8 mouse cellular contexts compared by ENCODE assay signal in the genomic region with DNA sequence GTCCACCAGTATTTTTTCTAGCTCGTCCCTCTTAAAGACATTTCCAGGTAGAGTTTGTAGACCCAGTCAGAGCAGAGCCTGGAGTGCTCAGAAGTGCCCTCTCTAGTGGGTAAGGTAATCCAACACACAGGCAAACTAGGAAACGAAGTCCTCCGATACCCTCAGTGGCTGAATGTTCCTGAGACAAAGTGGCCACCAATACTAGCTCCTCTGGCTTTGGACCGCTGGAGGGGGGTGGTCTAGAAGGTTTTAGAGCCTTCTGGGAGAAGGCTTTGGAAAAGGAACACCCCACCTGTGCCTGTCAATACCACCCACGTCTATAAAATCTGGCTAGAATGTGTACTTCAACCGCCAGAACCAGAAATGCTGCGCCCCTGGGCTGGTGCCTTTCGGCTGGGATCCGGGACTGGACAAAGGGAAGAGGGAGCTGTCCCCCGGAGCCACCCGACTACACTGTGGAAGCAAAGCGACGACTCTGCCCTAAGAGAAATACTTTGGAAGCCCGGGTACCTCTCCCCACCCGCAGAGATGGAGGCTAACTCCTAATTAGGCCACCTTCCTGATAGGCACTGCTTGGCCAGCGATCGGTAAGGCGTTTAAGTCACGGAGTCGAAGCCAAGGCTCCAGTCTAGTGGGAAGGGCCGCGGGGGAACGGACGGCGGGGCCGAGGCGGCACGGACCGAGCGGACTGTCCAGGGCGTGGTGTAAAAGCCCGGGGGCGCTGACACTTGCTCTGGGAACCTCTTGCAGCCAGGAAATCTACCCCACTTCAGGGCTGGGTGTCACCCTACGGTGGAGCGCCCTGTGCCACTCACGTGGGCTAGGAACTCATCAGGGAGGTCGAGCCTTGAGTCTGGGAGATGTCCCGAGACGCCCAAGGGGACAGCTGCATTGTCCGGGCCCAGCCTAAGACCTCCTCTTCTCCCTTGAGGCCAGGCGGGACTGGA. TPM values are rescaled to one million over a fixed set of nuclear protein-coding genes. Genes with fewer than 3 reads are reported as not detected.
A peak's percentile ranks its signal among the peaks of the same experiment; 100 is the strongest.
DNase-seq lines count a peak whose midpoint lies in the region; ATAC-seq and TF ChIP-seq lines count a peak whose summit lies in the region.

No protein-coding gene starts in this region.

- no peaks in the 10 kb centered on the region for H3K36me3 ChIP-seq in hindbrain, embryonic 11.5 days (ENCODE audit: control insufficient read depth, insufficient read depth, low read length)
- no peaks in the 10 kb centered on the region for H3K36me3 ChIP-seq in hindbrain, embryonic 16.5 days (ENCODE audit: control insufficient read depth, insufficient read depth, low read length)
- no peaks in the 10 kb centered on the region for H3K36me3 ChIP-seq in heart, postnatal 0 days (replicated peaks; ENCODE audit: control insufficient read depth, insufficient read depth, low read length)

- peaks cover 81% of the 10 kb centered on the region for H3K27me3 ChIP-seq in hindbrain, embryonic 11.5 days (ENCODE audit: control insufficient read depth, insufficient read depth, low read length)
- peaks cover 65% of the 10 kb centered on the region for H3K27me3 ChIP-seq in hindbrain, embryonic 16.5 days (replicated peaks; ENCODE audit: control insufficient read depth, insufficient read depth, low read length)
- peaks cover 97% of the 10 kb centered on the region for H3K27me3 ChIP-seq in heart, postnatal 0 days (ENCODE audit: control insufficient read depth, insufficient read depth, low read length)

- 0 out of 2 replicates have a peak, but pooled peaks cover 2% of the 10 kb centered on the region for H3K4me1 ChIP-seq in hindbrain, embryonic 11.5 days (replicated peaks; ENCODE audit: control insufficient read depth, insufficient read depth, low read length)
- H3K4me1 ChIP-seq in hindbrain, embryonic 16.5 days (ENCODE audit: control insufficient read depth, insufficient read depth, low read depth, low read length) = no peaks in the 10 kb centered on the region
- no peaks in the 10 kb centered on the region for H3K4me1 ChIP-seq in heart, postnatal 0 days (ENCODE audit: control insufficient read depth, insufficient read depth)

- peak overlapping the region; percentile 44 for H3K9ac ChIP-seq in hindbrain, embryonic 11.5 days (ENCODE audit: low read depth, low read length)
- H3K9ac ChIP-seq in hindbrain, embryonic 16.5 days (ENCODE audit: low read depth, low read length) = no peak overlapping the region
- H3K9ac ChIP-seq in heart, postnatal 0 days (replicated peaks; ENCODE audit: low read depth, low read length) = no peak overlapping the region

- TF ChIP-seq EP300 in heart, postnatal 0 days (IDR thresholded peaks at IDR 0.05; ENCODE audit: low read depth) = no peak

- peak overlapping the region; percentile 24; the same call in 1 of the 2 replicates for H3K27ac ChIP-seq in hindbrain, embryonic 11.5 days (ENCODE audit: low read depth, low read length)
- H3K27ac ChIP-seq in hindbrain, embryonic 16.5 days (ENCODE audit: low read depth, low read length) = no peak overlapping the region
- no peak overlapping the region for H3K27ac ChIP-seq in heart, postnatal 0 days (ENCODE audit: low read depth)
- H3K27ac ChIP-seq in left cerebral cortex, adult 2 months = no peak overlapping the region

- no peak for ATAC-seq in hindbrain, embryonic 11.5 days (ENCODE audit: low FRiP score)
- ATAC-seq in hindbrain, embryonic 16.5 days = no peak
- 0 out of 2 replicates have a peak, but pooled peaks have one; percentile 19 for ATAC-seq in heart, postnatal 0 days (ENCODE audit: insufficient read depth, low read depth)

- H3K4me2 ChIP-seq in hindbrain, embryonic 11.5 days (replicated peaks; ENCODE audit: low read depth, low read length) = peak overlapping the region; percentile 25
- H3K4me2 ChIP-seq in hindbrain, embryonic 16.5 days (ENCODE audit: low read length) = no peak overlapping the region
- no peak overlapping the region for H3K4me2 ChIP-seq in heart, postnatal 0 days (ENCODE audit: low read depth, low read length)

- H3K4me3 ChIP-seq in hindbrain, embryonic 11.5 days (ENCODE audit: low read depth, low read length) = peak overlapping the region; percentile 24
- H3K4me3 ChIP-seq in hindbrain, embryonic 16.5 days (ENCODE audit: low read length) = no peak overlapping the region
- H3K4me3 ChIP-seq in heart, postnatal 0 days (ENCODE audit: low read depth, low read length) = no peak overlapping the region
- no peak overlapping the region for H3K4me3 ChIP-seq in left cerebral cortex, adult 2 months

- WGBS in hindbrain, embryonic 11.5 days = 1% methylated on average over 41 of the region's 41 CpGs
- WGBS in hindbrain, embryonic 16.5 days = 3% methylated on average over 37 of the region's 41 CpGs
- 3% methylated on average over 41 of the region's 41 CpGs for WGBS in heart, postnatal 0 days

- no peaks in the 10 kb centered on the region for H3K9me3 ChIP-seq in hindbrain, embryonic 11.5 days (ENCODE audit: control insufficient read depth, low read length)
- H3K9me3 ChIP-seq in hindbrain, embryonic 16.5 days (ENCODE audit: control insufficient read depth, low read length) = no peaks in the 10 kb centered on the region; the same call in 1 of the 2 replicates
- H3K9me3 ChIP-seq in heart, postnatal 0 days (replicated peaks; ENCODE audit: control insufficient read depth, low read length) = no peaks in the 10 kb centered on the region

- TF ChIP-seq CTCF in heart, postnatal 0 days (IDR thresholded peaks at IDR 0.05; ENCODE audit: low read depth) = no peak
- no peak for TF ChIP-seq CTCF in left cerebral cortex, adult 2 months (IDR thresholded peaks at IDR 0.05)

- intact Hi-C loops in left cerebral cortex, adult 2 months (cut with DNase I) = no loop called here

- peak; percentile 62 for DNase-seq in hindbrain, embryonic 11.5 days (ENCODE audit: low spot score)
- peak; percentile 21 for DNase-seq in 3134 (ENCODE audit: extremely low read depth, insufficient read length, low spot score)
- DNase-seq in embryo, embryonic 10.5 days (ENCODE audit: low spot score) = peak; percentile 63
- no peak for DNase-seq in heart, postnatal 0 days (ENCODE audit: low spot score)
- DNase-seq in left cerebral cortex, adult 18-20 months (ENCODE audit: low spot score in 2 of 2) = no peak
- DNase-seq in left cerebral cortex, adult 2 months (ENCODE audit: extremely low spot score in 1 of 2, low spot score in 2 of 2) = no peak
- no peak for DNase-seq in spleen, adult 18-20 months

RNA-seq across cellular contexts. Expression of gene Six1, which starts 14.4 kb away (rescaled TPM):
- polyA plus RNA-seq in hindbrain, embryonic 11.5 days (2014; fragmentation: Nextera tagmentation; extraction: Ambion mirVana) = 24.6 and 28.8 TPM in 2 replicates
- 0.58 and 1.5 TPM in 2 replicates for polyA plus RNA-seq in hindbrain, embryonic 16.5 days (2015; fragmentation: Nextera tagmentation; extraction: Ambion mirVana)
- total RNA-seq in heart, postnatal 0 days (2014; rRNA removed; ENCODE audit: low replicate concordance) = 0.15 TPM in 1 of 2 replicates, not detected in the other
- 0.18 and 0.38 TPM in 2 replicates for polyA plus RNA-seq in heart, postnatal 0 days (2015; fragmentation: Nextera tagmentation; extraction: Ambion mirVana)
- under 1 TPM; 0.40 to 0.42 TPM for total RNA-seq in left cerebral cortex, adult 18-20 months (2021)
- total RNA-seq in left cerebral cortex, adult 2 months (2021) = under 1 TPM in 1 of 2 experiments, not detected in 1; 0.14 TPM

Comparison
In these comparisons a context has a peak if more than half of its experiments do, and no peak if none do; other contexts are left out.
1. DNase-seq: peak in hindbrain, embryonic 11.5 days (single experiment), 3134 (single experiment) and embryo, embryonic 10.5 days (single experiment); none in heart, postnatal 0 days (single experiment), left cerebral cortex, adult 18-20 months (0 of 2), left cerebral cortex, adult 2 months (0 of 2) and spleen, adult 18-20 months (0 of 2).